Mouse (Mus musculus) right cerebral cortex, adult 2 months (tissue): ENCODE measurements around the gene Rpp30.

ENCODE experiments used
- DNase-seq, 2 experiments: peaks; one replicate each; pipeline ENCODE4 v3.0.0; 2021 to 2022; ENCODE audit warnings: low spot score in 2 of 2

Rpp30 gene

GRCm38 (mm10) chr19:36083262-36084225 is at the start of gene Rpp30:
Rpp30 (plus strand) TSS chr19:36083716.
- DNase-seq, result peak; percentile 81 to 87

GRCm38 (mm10) chr19:36046046-36046445 is 37.5 kb upstream of the Rpp30 start:
- DNase-seq, result no peak

GRCm38 (mm10) chr19:36056502-36057221 is 26.9 kb upstream of the Rpp30 start:
- peak; percentile 15 to 29 for DNase-seq

- peak; percentile 14 to 32 for DNase-seq
Measured at GRCm38 (mm10) chr19:36057231-36057811, 26.2 kb upstream of the Rpp30 start, which contains the start of gene Htr7. Htr7 (minus strand) TSS chr19:36057507.

- DNase-seq, result no peak
Measured at GRCm38 (mm10) chr19:36062801-36063529, 20.6 kb upstream of the Rpp30 start.

GRCm38 (mm10) chr19:36082606-36083261 is 782 bp upstream of the Rpp30 start:
- DNase-seq, result peak; percentile 22 to 31

- peak in 1 of 2 experiments; percentile 13 for DNase-seq
Measured at GRCm38 (mm10) chr19:36090781-36091180, 7.3 kb downstream of the Rpp30 start.

- no peak for DNase-seq
Measured at GRCm38 (mm10) chr19:36097194-36097593, 13.7 kb downstream of the Rpp30 start.

GRCm38 (mm10) chr19:36098265-36098664 is 14.7 kb downstream of the Rpp30 start:
- DNase-seq, result no peak

GRCm38 (mm10) chr19:36098916-36099315 is 15.4 kb downstream of the Rpp30 start:
- peak in 1 of 2 experiments; percentile 5 for DNase-seq

GRCm38 (mm10) chr19:36103909-36104308 is 20.4 kb downstream of the Rpp30 start:
- DNase-seq, result no peak

GRCm38 (mm10) chr19:36109318-36109944 is 25.9 kb downstream of the Rpp30 start:
- no peak for DNase-seq

GRCm38 (mm10) chr19:36110465-36110864 is 26.9 kb downstream of the Rpp30 start:
- no peak for DNase-seq

- peak in 1 of 2 experiments; percentile 12 for DNase-seq
Measured at GRCm38 (mm10) chr19:36111054-36111895, 27.8 kb downstream of the Rpp30 start.

GRCm38 (mm10) chr19:36112007-36112406 is 28.5 kb downstream of the Rpp30 start:
- DNase-seq, result peak; percentile 50 to 67

GRCm38 (mm10) chr19:36116185-36116584 is 32.7 kb downstream of the Rpp30 start:
- no peak for DNase-seq

- no peak for DNase-seq
Measured at GRCm38 (mm10) chr19:36119219-36119618, 35.7 kb downstream of the Rpp30 start.

- no peak for DNase-seq
Measured at GRCm38 (mm10) chr19:36119783-36120471, 36.4 kb downstream of the Rpp30 start, which contains the start of gene Ankrd1. Ankrd1 (minus strand) TSS chr19:36120099.

GRCm38 (mm10) chr19:36124203-36124602 is 40.7 kb downstream of the Rpp30 start:
- no peak for DNase-seq
